Mouse (Mus musculus): ENCODE measurements around the gene Sec22b. TPM values are rescaled to one million over a fixed set of nuclear protein-coding genes. Genes with fewer than 3 reads are reported as not detected.
A peak's percentile ranks its signal among the peaks of the same experiment; 100 is the strongest.

Sec22b gene
- polyA plus RNA-seq (2012; rRNA removed), result 16.9 and 22.6 TPM in 2 replicates
- 57.7 and 63.5 TPM in 2 replicates for polyA plus RNA-seq (2014; fragmentation: Nextera tagmentation; extraction: Ambion mirVana)

- whole genome bisulfite sequencing (ENCODE audit: insufficient replicate concordance), result 5% methylated on average over 41 of the region's 41 CpGs
- Histone ChIP-seq H3K9me3 (ENCODE audit: control insufficient read depth, low read length) (no peaks in the 10 kb centered on the region), H3K27me3 (ENCODE audit: control insufficient read depth, insufficient read depth, low read length) (no peaks in the 10 kb centered on the region), H3K4me3 (ENCODE audit: insufficient read depth in 1 of 2, low read depth in 2 of 2, low read length in 2 of 2) (peak within 1 kb of the TSS; percentile 75 to 86), H3K27ac (no peak within 1 kb of the TSS), H3K4me1 (replicated peaks; ENCODE audit: control insufficient read depth in 2 of 2, insufficient read depth in 2 of 2, low read length in 1 of 2) (peaks cover 4 to 7% of the 10 kb centered on the region in 2 experiments), H3K9ac (replicated peaks) (peak within 1 kb of the TSS; percentile 91), H3K4me2 (ENCODE audit: low read depth) (peak within 1 kb of the TSS; percentile 80), H3K36me3 (replicated peaks; ENCODE audit: control insufficient read depth, insufficient read depth, low read depth) (no peaks in the 10 kb centered on the region)
- peak; percentile 78 to 80 (median 79) for DNase-seq (ENCODE audit: low read depth in 3 of 3, low spot score in 3 of 3)
- ATAC-seq (ENCODE audit: insufficient read depth), result peak; percentile 80
- TF ChIP-seq EP300 (IDR thresholded peaks at IDR 0.05; ENCODE audit: low read depth) (no peak; the same call in 1 of the 2 replicates), CTCF (IDR thresholded peaks at IDR 0.05; ENCODE audit: low read depth) (no peak)
These were observed at the start of gene Sec22b for GRCm38 (mm10) chr3:97900516-97901490. TSS of gene Sec22b (plus strand) at chr3:97901190.

DNA sequence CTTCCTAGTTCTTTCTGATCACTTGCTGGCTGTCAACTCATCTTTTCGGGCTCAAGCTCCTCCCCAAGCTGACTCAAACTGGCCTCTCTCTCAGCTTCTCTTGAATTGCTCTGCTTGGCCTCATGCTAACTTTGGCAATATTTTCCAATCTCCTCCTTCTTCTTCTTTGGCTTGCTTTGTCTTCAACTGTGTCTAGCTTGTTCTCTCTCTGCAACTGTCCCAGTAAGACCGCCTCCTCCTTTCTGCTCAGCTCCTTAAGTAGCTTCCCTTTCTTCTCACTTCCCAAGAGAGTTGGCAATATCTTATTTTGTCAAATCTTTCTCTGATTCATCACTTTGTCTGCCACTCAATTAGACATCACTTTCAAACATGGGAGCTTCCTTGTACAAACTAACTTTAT lies 49.2 kb upstream of the Sec22b start:
- no peak for ATAC-seq (ENCODE audit: insufficient read depth)
- H3K9me3 ChIP-seq (ENCODE audit: control insufficient read depth, low read length), result no peaks in the 10 kb centered on the region
- H3K27ac ChIP-seq, result no peak overlapping the region
- no peak overlapping the region for H3K9ac ChIP-seq (replicated peaks)
- no peak for DNase-seq (ENCODE audit: low read depth in 3 of 3, low spot score in 3 of 3)
- no peak overlapping the region for H3K4me2 ChIP-seq (ENCODE audit: low read depth)
- no peaks in the 10 kb centered on the region for H3K27me3 ChIP-seq (ENCODE audit: control insufficient read depth, insufficient read depth, low read length)
- no peak for TF ChIP-seq CTCF (IDR thresholded peaks at IDR 0.05; ENCODE audit: low read depth)
- TF ChIP-seq EP300 (IDR thresholded peaks at IDR 0.05; ENCODE audit: low read depth), result no peak
- H3K4me1 ChIP-seq (replicated peaks; ENCODE audit: control insufficient read depth in 2 of 2, insufficient read depth in 2 of 2, low read length in 1 of 2), result no peaks in the 10 kb centered on the region
- H3K36me3 ChIP-seq (replicated peaks; ENCODE audit: control insufficient read depth, insufficient read depth, low read depth), result no peaks in the 10 kb centered on the region
- 55% methylated on average over 2 of the region's 2 CpGs for WGBS (ENCODE audit: insufficient replicate concordance)
- H3K4me3 ChIP-seq (ENCODE audit: insufficient read depth in 1 of 2, low read depth in 2 of 2, low read length in 2 of 2), result no peak overlapping the region

DNA sequence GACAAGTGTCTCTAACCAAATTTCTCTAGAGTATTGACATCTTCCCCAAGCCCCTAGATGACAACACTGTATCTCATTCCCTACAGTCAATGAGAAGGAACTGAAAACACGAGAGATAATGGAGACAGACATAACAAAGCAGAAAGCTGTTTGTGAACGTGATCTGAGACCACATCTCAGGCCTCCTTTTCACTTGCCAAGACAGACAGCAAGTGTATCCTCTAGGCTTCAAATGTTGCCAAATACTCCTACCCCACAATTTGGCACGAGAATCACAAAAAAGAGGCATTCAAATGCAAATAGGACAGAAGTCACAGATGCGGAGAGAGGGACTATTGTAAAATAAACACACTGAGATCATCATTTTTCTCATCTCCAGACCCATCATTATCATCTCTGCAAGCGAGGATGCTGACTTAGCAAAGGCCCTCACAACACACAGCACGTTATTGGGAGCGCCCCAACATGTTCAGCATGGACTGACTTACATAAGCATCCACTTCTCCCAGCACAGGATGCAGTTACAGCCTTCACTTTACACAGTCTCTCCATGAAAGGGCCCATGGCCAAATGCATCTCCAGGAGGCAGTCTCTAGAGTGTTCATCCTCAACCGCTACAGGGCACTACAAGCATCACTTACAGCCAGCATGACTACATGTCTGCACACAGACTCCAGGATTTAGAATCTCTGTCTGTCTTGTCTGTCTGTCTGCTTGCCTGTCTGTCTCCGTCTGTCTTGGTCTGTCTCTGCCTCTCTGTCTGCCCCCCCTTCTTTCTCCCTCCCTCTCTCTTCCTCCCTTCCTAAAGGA lies 46.2 kb upstream of the Sec22b start:
- no peak overlapping the region for H3K4me2 ChIP-seq (ENCODE audit: low read depth)
- TF ChIP-seq CTCF (IDR thresholded peaks at IDR 0.05; ENCODE audit: low read depth), result no peak
- TF ChIP-seq EP300 (IDR thresholded peaks at IDR 0.05; ENCODE audit: low read depth), result no peak
- no peak overlapping the region for H3K27ac ChIP-seq
- DNase-seq (ENCODE audit: low read depth in 3 of 3, low spot score in 3 of 3) (no peak), ATAC-seq (ENCODE audit: insufficient read depth) (no peak)
- H3K27me3 ChIP-seq (ENCODE audit: control insufficient read depth, insufficient read depth, low read length), result no peaks in the 10 kb centered on the region
- no peak overlapping the region for H3K4me3 ChIP-seq (ENCODE audit: insufficient read depth in 1 of 2, low read depth in 2 of 2, low read length in 2 of 2)
- H3K9me3 ChIP-seq (ENCODE audit: control insufficient read depth, low read length), result no peaks in the 10 kb centered on the region
- no peaks in the 10 kb centered on the region for H3K36me3 ChIP-seq (replicated peaks; ENCODE audit: control insufficient read depth, insufficient read depth, low read depth)
- H3K9ac ChIP-seq (replicated peaks), result no peak overlapping the region
- WGBS (ENCODE audit: insufficient replicate concordance), result 61% methylated on average over 9 of the region's 9 CpGs
- H3K4me1 ChIP-seq (replicated peaks; ENCODE audit: control insufficient read depth in 2 of 2, insufficient read depth in 2 of 2, low read length in 1 of 2), result no peaks in the 10 kb centered on the region

GRCm38 (mm10) chr3:97859400-97859799 lies 41.6 kb upstream of the Sec22b start:
- no peaks in the 10 kb centered on the region for H3K27me3 ChIP-seq (ENCODE audit: control insufficient read depth, insufficient read depth, low read length)
- WGBS (ENCODE audit: insufficient replicate concordance), result 44% methylated on average over 1 of the region's 1 CpGs
- H3K4me2 ChIP-seq (ENCODE audit: low read depth), result no peak overlapping the region
- H3K36me3 ChIP-seq (replicated peaks; ENCODE audit: control insufficient read depth, insufficient read depth, low read depth), result no peaks in the 10 kb centered on the region
- DNase-seq (ENCODE audit: low read depth in 3 of 3, low spot score in 3 of 3) (no peak), ATAC-seq (ENCODE audit: insufficient read depth) (no peak)
- no peak overlapping the region for H3K9ac ChIP-seq (replicated peaks)
- H3K4me3 ChIP-seq (ENCODE audit: insufficient read depth in 1 of 2, low read depth in 2 of 2, low read length in 2 of 2), result no peak overlapping the region
- no peak overlapping the region for H3K27ac ChIP-seq
- H3K4me1 ChIP-seq (replicated peaks; ENCODE audit: control insufficient read depth in 2 of 2, insufficient read depth in 2 of 2, low read length in 1 of 2), result no peaks in the 10 kb centered on the region
- TF ChIP-seq CTCF (IDR thresholded peaks at IDR 0.05; ENCODE audit: low read depth), result no peak
- no peak for TF ChIP-seq EP300 (IDR thresholded peaks at IDR 0.05; ENCODE audit: low read depth)
- H3K9me3 ChIP-seq (ENCODE audit: control insufficient read depth, low read length), result no peaks in the 10 kb centered on the region

Data from liver, embryonic 14.5 days (tissue).